Mouse (Mus musculus) right cerebral cortex, adult 2 months (tissue): ENCODE results near the gene Vgf.

Experiments
- DNase-seq, 2 experiments: peaks; one replicate each; pipeline ENCODE4 v3.0.0; 2021 to 2022; ENCODE audit warnings: low spot score in 2 of 2

Vgf gene

GRCm38 (mm10) chr5:137026092-137026491 lies at the start of gene Vgf:
Gene Vgf (plus strand): TSS chr5:137026392.
- DNase-seq, result no peak

DNA sequence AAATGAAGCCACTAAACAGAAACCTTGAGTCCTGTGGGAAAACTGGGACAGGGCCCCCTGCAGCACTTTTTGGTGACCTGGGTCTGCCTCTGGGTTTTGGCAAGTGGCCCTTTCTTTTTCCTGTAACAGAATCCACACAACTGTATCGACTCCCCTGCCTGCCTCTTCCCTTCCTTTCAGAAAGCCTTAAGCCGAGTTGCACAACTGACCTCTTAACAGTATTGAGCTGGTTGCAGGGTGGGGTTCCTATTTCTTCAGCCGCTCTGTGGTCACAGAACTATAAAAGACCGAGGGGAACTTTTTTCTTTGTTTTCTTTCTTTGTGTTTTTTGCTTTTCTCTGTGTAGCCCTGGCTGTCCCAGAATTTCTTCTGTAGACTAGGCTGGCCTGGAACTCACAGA lies 48.4 kb upstream of the Vgf start:
- no peak for DNase-seq

- no peak for DNase-seq
Measured at GRCm38 (mm10) chr5:136979762-136980161, 46.4 kb upstream of the Vgf start.

DNA sequence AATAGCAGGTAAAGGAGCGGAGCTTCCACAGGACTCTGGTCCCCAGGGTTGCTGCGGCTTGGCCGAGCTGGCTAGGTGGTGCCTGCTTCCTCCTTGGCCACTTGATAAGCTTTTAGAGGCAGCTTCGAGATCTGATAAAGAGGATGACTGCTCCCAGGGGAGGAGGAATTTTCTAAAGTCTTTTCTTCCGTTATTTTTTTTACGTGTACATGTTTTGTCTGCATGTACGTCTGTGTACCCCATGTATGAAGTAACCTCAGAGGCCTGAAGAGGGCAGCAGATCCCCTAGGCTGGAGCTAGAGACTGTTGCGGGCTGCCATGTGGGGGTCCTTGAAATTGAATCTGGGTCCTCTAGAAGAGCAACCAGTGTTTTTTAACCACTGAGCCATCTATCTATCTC lies 45.2 kb upstream of the Vgf start:
- DNase-seq, result no peak

- peak in 1 of 2 experiments; percentile 45 for DNase-seq
Measured at GRCm38 (mm10) chr5:136982338-136982930, 43.8 kb upstream of the Vgf start.

GRCm38 (mm10) chr5:136984828-136985227 lies 41.4 kb upstream of the Vgf start:
- DNase-seq, result no peak

GRCm38 (mm10) chr5:136986695-136987137 lies 39.5 kb upstream of the Vgf start, which contains the start of gene Plod3:
Gene Plod3 (plus strand): TSS chr5:136987019.
- DNase-seq, result peak; percentile 96

GRCm38 (mm10) chr5:136987138-136987933 lies 38.9 kb upstream of the Vgf start:
- peak; percentile 76 to 77 for DNase-seq

GRCm38 (mm10) chr5:136987934-136988271 lies 38.3 kb upstream of the Vgf start, which contains the start of gene Znhit1:
Gene Znhit1 (minus strand): TSS chr5:136988021.
- DNase-seq, result no peak

GRCm38 (mm10) chr5:136988420-136988819 lies 37.8 kb upstream of the Vgf start:
- peak; percentile 28 to 41 for DNase-seq

- no peak for DNase-seq
Measured at GRCm38 (mm10) chr5:136989801-136990200, 36.4 kb upstream of the Vgf start.

DNA sequence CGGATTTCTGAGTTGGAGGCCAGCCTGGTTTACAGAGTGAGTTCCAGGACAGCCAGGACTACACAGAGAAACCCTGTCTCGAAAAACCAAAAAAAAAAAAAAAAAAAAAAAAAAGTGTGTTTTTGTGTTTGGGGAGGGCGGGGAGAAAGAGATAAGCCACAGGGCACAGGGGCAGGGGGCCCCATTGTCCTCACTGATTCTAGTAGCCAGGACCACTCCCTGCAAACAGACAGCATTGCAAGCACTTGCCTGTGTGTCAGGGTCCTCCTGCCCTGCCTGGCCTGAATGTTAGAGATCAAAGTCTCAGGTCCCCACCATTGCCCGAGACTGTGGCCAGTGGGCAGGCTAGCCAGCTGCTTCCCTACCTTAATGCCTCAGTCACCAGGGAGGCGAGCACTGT lies 26.7 kb upstream of the Vgf start:
- no peak for DNase-seq

GRCm38 (mm10) chr5:137000612-137001011 lies 25.6 kb upstream of the Vgf start:
- no peak for DNase-seq

GRCm38 (mm10) chr5:137007276-137007675 lies 18.9 kb upstream of the Vgf start:
- no peak for DNase-seq

- peak; percentile 72 to 75 for DNase-seq
Measured at GRCm38 (mm10) chr5:137009988-137010387, 16.2 kb upstream of the Vgf start.

DNA sequence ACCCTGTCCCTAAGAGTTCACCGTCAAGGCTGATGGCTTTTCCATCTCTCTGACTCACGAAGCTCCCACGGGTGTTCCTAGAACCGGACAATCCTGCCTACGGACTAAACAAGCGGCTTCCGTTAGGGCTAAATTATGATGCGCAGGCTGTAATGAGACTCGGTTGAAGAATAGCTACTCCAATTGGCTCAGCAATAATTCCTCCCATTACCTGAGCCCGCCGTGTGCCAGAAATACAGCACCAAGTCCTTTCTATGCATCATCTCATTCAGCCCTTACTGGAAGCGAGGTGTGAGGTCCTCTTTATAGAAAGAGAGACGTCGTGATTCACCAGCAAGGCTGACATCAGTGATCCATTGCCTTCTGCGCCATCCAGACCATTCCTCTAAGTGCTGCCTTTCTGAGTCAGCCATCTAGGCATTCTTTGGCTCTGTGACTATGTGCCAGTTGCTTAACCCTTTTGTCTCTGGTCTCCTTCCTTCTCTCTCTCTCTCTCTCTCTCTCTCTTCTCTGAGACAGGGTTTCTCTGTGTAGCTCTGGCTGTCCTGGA lies 13.7 kb upstream of the Vgf start:
- no peak for DNase-seq

GRCm38 (mm10) chr5:137015913-137016312 lies 10.3 kb upstream of the Vgf start:
- no peak for DNase-seq

DNA sequence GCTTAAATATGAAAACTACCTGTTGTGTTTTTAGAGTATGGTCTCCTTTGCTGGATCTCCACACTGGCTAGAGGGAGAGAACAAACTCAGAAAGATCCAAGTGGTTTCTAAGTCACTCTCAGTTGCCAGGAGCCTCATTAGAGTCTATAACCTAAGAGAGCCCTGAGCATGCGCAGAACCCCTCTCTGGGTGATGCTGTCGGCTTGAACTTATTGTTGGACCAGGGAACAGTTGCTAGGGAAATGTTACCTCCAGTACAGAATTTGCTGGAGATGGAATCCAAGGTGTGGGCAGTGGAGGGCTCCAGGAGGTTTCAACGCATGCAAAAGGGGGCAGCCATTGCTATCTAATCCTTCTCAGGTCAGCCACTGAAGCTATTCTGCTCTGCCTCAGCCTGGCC lies 1.9 kb upstream of the Vgf start:
- no peak for DNase-seq

DNA sequence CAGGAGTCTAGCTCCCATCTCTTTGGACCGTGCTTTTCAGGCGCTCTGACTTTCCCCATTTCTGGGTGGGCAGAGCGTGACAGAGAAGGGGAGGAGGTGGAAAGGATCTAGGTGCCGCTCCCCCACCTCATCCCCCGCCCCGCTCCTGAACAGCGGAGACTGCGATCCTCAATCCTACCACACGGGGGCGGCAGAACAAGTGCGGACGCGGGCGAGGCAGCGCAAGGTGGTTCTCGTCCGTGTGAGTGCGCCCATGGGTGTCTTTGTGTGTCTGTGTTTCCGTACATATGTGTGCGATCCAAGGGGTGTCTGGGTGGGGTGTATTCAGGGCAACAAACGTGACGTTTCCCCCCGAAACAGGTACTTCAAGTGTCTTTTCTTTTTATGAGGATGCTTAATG lies 1.1 kb upstream of the Vgf start:
- peak; percentile 87 to 91 for DNase-seq

GRCm38 (mm10) chr5:137028561-137029272 lies 2.5 kb downstream of the Vgf start:
- DNase-seq, result no peak

DNA sequence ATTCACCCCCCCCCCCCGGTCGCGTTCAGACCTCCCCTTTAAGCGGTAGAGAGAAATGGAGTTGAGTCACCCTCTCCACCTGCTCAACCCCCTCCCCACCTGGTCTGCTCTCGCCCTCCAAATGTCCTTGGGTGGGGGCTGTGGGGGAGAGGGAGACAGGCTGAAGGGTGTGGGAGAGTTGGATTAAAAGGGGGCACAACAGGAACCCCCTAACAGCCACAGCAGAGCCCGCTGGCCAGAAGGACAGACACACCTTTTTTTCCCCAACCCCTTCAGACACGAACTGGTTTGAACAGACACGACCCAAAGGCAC lies 3.0 kb downstream of the Vgf start:
- no peak for DNase-seq

GRCm38 (mm10) chr5:137029643-137030415 lies 3.6 kb downstream of the Vgf start:
- DNase-seq, result peak; percentile 96
